Mouse (Mus musculus): ENCODE results near the gene Ankrd13c.

DNA sequence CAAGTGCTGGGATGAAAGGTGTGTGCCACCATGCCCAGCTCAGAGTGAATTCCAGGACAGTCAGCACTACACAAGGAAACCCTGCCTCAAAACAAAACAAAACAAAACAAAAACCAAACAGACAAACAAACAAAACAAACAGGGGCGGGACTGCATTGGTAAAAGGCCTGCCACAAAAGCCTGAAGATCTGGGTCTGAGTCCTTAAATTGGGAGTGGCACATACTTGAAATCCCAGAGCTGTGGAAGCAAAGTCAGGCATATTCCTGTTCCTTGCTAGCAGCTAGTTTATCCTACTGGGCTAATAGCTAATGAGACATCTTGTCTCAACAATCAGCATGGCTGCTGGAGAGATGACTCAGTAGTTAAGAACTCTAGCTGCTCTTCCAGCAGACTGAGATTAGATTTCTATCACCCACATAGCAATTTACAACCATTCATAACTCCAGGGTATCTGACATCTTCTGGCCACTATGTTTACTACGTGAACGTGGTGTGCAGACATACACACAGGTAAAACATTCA is 12.7 kb upstream of the Ankrd13c start:
- TF ChIP-seq POLR2A (IDR thresholded peaks at IDR 0.05; ENCODE audit: insufficient read depth, low read length) (no peak), CTCF (IDR thresholded peaks at IDR 0.05; ENCODE audit: low read depth, low read length) (no peak)
